Mouse (Mus musculus) erythroblast, embryonic 14.5 days (primary cell): ENCODE data around the gene Mid1.
"Not testable (repeated sequence)": the region's sequence is repeated elsewhere in the genome, so short reads cannot be mapped to it uniquely, and the experiment has no call there.

Source experiments
- GATA1 ChIP-seq: IDR thresholded peaks from 2 replicates; pipeline ENCODE4 v1.6.1; 2012; ENCODE audit warnings: low read length, inconsistent platforms, mixed read lengths
- TAL1 ChIP-seq: IDR thresholded peaks from 3 replicates; pipeline ENCODE4 v1.6.1; 2012; ENCODE audit warnings: low read length, inconsistent platforms, mixed read lengths

DNA sequence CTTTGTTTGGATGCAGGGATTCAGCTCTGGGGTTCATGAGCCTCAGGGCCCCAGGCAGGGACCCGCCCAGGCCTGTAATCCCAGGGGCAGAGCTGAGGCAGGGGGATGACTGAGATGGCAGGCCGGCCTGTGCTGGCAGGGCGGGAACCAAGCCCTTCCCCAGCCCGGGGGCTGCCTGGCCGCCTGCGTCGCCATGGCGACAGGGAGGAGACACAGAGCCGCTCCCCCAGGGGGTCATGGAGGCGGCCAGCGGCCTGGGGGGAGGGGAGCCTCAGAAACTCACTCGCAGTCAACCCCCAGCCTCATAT, 316.3 kb downstream of the Mid1 start:
- not testable (repeated sequence) for TF ChIP-seq GATA1, TAL1
